In genomic region chr11:59512733-59513132, GRCm38 (mm10) we compare ENCODE assay signal across 18 mouse cellular contexts. TPM values are rescaled to one million over a fixed set of nuclear protein-coding genes. Genes with fewer than 3 reads are reported as not detected.
"Had no signal": no experiment of that assay in that cellular context is flagged by ENCODE, and none has a peak within 500 bp of the region (broad histone marks: within the 10 kb centered on the region; RNA-seq: fewer than 3 reads in every experiment).

No protein-coding gene starts in this region.

- H3K9ac ChIP-seq: limb, embryonic 15.5 days; liver, embryonic 15.5 days; lung, embryonic 14.5 days; midbrain, embryonic 12.5 days; midbrain, embryonic 15.5 days; neural tube, embryonic 12.5 days; neural tube, embryonic 15.5 days had no signal

- H3K9me3 ChIP-seq: limb, embryonic 15.5 days; liver, embryonic 15.5 days; midbrain, embryonic 12.5 days; midbrain, embryonic 15.5 days; neural tube, embryonic 12.5 days; neural tube, embryonic 15.5 days had no signal

- DNase-seq: layer of hippocampus, postnatal 36 days; lung, embryonic 14.5 days; right cerebral cortex, adult 18-20 months; right cerebral cortex, postnatal 14 days; spleen, adult 18-20 months; thymus, adult 18-20 months; thymus, postnatal 36 days had no signal

- H3K4me2 ChIP-seq: limb, embryonic 15.5 days; liver, embryonic 15.5 days; lung, embryonic 14.5 days; midbrain, embryonic 12.5 days; midbrain, embryonic 15.5 days; neural tube, embryonic 12.5 days; neural tube, embryonic 15.5 days had no signal

- H3K27me3 ChIP-seq: limb, embryonic 15.5 days; midbrain, embryonic 12.5 days; midbrain, embryonic 15.5 days; neural tube, embryonic 12.5 days; neural tube, embryonic 15.5 days had no signal

- H3K27ac ChIP-seq: kidney, postnatal 0 days; left cerebral cortex, adult 2 months; limb, embryonic 15.5 days; liver, embryonic 15.5 days; macrophage; midbrain, embryonic 12.5 days; midbrain, embryonic 15.5 days; neural tube, embryonic 12.5 days; neural tube, embryonic 15.5 days had no signal

- H3K4me1 ChIP-seq: neural tube, embryonic 12.5 days had no signal

- ATAC-seq: intestine, postnatal 0 days; lung, postnatal 0 days; midbrain, embryonic 15.5 days had no signal

- H3K36me3 ChIP-seq: liver, embryonic 15.5 days; midbrain, embryonic 15.5 days had no signal

- H3K4me3 ChIP-seq: left cerebral cortex, adult 2 months; limb, embryonic 15.5 days; liver, embryonic 15.5 days; midbrain, embryonic 12.5 days; midbrain, embryonic 15.5 days; neural tube, embryonic 12.5 days; neural tube, embryonic 15.5 days had no signal

RNA-seq across cellular contexts. Expression of gene Nlrp3, which starts 28.6 kb away (rescaled TPM):
- polyA plus RNA-seq: midbrain, embryonic 15.5 days had no signal
